Mouse (Mus musculus) bone marrow macrophage, adult 2 months (primary cell): ENCODE data around the gene Neurog1.

Source experiments
- CTCF ChIP-seq: IDR thresholded peaks from 2 replicates; pipeline ENCODE4 v1.5.1; 2012; ENCODE audit warnings: low read depth, mild to moderate bottlenecking, low read length, moderate library complexity
- POLR2A ChIP-seq: IDR thresholded peaks from 2 replicates; pipeline ENCODE4 v1.6.1; 2012; ENCODE audit warnings: mild to moderate bottlenecking, low read depth, low read length, borderline replicate concordance

DNA sequence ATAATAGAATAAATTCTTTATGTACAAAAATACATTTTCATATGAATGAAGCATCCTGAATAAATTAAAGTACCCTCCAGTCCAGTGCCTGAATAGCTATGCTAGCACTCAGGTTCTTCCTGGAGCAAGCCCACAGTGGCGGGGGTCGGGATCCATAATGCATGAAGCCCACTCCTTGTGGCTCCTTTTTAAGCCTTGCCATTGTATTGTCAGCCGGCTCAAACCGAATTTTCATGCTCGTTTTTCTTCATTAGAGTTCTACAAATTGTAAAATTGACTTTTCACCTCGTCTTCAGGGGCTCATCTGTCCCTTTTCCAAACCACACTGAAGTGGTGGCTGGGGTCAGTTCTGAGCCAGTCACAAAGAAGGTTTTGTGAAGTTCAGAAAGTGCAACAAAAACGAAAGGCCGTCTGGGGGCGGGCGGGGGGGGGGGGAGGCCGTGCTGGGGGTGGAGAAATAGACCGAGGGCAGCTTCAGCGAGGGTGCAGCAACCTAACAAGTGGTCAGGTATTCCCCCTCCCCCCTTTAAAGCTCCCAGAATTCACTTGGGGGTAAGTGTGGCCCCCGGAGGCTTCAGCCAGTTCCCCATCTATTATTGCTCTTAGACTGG lies 1.3 kb downstream of the Neurog1 start:
- TF ChIP-seq POLR2A, result no peak
- TF ChIP-seq CTCF, result no peak
